Mouse (Mus musculus): ENCODE measurements at regions not wholly inside any gene's neighbourhood (a gene's known extent, or its start where the extent isn't known, plus 50 kb on each side); places are given as distances from the start of the nearest gene placed in this dataset.

DNA sequence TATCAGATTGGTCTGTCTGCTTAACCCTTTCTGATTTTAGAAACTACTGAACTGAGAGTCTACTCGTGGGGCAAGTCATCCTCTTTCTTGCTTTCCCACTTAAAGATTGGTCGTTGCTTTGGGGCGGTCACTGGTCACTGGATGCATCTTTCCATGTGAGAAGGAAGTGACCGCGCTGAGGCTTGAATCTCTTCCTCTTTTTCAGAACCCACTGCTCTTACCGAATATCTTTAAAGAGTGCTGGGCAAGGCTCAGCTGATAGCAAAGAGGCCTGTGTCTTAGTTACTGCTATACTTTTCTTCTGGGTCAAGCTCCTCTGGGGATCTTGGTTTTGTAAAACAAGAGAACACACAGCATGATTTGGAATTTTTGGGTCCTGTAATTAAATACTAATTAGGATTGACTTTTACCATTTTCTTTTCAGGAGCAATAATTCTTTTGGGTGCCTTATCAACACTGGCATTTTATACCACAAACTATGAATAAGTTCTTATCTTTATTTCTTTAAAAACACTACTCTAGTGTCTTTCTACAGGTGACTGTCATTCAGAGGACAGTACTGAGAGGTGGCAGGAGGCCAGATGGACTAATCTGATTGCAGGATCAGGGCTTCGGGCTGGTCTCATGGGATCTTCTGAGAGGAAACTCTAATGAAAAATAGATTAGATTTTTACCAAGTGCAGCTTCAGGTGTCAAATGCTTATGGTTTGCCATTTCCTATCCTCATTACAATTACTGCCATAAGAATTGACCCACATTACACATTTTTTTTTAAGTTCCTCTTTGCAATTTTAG lies 114.6 kb upstream of the Tom1l1 start:
- ATAC-seq (replicated peaks; ENCODE audit: poor library complexity), result peak; percentile 80

DNA sequence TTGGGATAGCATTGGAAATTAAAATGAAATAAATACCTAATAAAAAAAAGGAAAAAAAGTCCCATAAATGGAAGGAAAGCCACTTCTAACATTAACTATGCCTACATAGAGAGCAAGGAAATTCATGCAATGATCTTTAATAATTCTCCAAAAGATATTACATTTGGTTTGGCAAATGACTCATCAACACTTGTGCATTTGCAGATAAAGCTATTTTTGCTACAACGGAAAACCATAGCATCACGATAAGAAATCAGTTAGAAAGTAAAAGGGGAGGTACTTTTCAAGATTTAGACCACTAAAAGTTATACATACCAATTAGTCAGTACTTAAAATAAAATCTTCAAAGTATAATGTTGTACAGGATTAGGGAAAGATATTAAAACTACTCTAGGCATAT lies 109.4 kb upstream of the Tom1l1 start:
- ATAC-seq (replicated peaks; ENCODE audit: poor library complexity), result no peak

DNA sequence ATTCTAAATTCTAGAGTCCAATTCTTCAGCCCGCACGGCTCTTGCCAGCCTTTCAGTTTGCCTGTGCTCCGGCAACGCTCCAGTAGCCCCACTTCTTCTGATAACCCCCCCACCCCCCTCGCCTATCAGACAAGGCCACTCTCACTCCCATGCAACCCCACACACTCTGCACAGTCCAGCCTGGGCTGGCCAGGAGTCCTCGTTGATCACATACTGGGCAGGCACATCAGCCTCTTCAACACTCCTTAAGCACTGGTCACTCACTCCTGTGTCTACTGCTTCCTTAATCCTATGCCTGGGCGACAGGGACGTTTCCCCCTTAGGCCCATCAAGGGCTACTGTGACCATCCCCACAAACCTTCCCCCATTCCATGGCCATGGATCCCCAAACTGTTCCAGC lies 95.4 kb upstream of the Tom1l1 start:
- no peak for ATAC-seq (replicated peaks; ENCODE audit: poor library complexity)

DNA sequence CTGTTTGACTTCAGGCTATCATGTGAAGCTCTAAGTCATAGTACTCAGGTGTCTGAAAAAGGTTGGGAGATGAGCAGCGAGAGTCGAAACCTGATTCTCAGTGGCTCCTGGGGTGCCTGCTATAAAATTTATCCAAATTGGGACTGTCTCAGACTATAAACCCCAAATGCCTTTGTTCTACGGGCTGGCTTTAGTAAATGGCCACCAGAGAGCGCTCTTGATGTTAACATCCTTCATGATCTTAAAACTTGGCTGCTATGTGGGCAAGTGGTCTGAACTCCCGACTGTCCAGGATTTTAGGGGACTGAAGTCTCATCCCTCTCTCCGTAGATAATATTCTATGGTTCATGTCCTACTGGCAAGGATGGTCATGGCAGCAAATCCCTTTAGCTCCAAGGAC lies 94.8 kb upstream of the Tom1l1 start:
- peak; percentile 55; the same call in 1 of the 2 replicates for ATAC-seq (replicated peaks; ENCODE audit: poor library complexity)

DNA sequence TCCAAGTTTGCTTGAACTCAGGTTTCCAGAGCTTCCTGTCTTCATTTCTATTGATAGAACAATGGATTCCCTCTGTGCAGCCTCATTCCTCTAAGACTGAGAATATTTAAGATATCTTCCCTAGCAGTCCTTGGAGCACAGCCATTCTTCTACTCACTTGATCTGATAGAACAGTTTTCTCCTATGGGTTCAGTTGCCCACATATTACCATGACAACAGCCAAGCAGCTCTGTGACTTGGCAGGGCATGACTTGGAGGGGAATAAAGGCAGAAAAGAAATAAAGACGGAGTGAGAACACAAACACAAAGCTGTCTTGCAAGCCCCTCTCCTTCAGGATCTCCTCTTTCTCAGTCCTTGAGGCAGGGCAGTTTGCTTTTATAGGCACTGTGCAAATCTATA lies 87.6 kb upstream of the Tom1l1 start:
- ATAC-seq (replicated peaks; ENCODE audit: poor library complexity), result no peak

DNA sequence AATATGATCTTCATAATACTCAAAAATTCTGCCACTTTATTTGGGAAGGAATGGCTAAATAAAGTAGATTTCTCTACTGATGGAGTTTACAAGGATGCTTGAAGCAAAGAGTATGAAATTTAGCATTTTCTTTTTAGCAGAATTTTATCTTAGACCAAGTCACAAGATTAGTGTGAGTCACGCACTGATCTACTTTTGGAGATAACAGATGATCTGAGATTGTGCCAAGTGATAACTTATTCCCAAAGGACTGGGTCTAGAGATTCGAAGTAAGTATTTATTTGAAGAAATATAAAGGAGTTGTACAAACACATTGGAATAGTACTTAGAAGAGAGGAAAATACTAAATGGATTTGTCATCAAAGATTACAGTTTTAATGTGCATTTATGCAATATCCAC lies 67.8 kb upstream of the Tom1l1 start:
- no peak for ATAC-seq (replicated peaks; ENCODE audit: poor library complexity)

DNA sequence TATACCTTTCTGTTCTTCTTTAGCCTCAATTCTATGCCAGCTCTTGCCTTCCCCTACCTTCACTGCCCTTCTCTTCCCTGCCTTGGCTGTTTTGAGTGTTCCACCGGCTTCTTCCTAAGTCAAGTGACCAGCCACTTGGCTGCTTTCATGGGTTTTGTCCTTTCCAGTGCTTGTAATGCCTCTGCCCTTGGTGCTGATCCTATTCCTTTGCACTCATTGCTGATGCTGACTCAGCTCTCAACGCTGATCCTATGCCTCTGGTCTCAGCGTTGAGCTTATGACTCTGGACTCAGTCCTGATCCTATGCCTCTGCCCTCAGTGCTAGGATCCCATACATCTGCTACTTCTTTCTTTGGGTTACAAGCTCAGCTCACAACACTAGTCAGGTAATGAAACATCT lies 60.3 kb upstream of the Tom1l1 start:
- no peak for ATAC-seq (replicated peaks; ENCODE audit: poor library complexity)

DNA sequence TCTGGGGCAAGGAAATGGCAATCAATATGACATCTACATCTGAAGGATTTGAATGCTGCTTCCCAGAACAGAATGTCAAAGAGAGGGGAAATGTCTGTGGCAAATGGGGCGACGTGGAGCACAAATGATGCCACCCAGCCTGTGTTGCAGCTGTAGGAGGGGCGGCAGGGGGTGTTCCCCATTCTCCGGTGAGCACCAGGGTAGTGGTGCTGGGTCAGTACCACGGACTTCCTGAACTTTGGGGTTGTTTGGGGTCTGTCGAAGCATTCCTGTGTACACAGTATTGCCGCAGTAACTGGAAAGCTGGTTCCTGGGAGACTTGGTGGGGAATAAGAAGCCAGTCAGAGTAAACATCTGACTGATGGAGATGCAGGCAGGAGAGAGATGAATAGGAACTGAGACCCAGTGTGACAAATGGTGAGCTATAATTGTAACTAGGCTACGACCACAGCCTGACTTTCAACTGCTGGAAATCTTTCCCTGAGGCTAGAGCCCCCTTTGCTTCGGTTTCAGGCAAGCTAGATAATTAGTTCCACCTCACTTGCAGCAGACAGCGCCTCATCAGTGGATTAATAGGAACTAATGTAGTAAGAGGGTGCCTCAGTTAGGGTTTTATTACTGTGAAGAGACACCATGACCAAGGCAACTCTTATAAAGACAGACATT lies 53.9 kb upstream of the Tom1l1 start:
- no peak for ATAC-seq (replicated peaks; ENCODE audit: poor library complexity)

DNA sequence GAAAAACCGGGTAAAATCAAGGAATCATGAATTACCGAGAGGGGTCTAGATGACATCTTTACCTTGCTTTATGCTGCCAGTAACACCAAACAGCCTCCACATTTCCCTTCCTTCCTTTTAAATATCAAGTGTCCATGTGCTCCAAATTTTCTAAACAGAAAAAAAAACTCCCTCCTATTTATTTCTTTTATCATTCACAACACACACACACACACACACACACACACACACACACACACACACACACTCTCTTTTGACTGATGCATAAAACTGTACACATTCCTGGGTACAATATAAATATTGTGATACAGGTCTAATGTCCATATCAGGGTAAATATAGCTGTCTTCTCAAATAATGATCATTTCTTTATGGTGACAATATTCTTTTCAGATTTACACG lies 51.3 kb upstream of the Tom1l1 start:
- ATAC-seq (replicated peaks; ENCODE audit: poor library complexity), result no peak

DNA sequence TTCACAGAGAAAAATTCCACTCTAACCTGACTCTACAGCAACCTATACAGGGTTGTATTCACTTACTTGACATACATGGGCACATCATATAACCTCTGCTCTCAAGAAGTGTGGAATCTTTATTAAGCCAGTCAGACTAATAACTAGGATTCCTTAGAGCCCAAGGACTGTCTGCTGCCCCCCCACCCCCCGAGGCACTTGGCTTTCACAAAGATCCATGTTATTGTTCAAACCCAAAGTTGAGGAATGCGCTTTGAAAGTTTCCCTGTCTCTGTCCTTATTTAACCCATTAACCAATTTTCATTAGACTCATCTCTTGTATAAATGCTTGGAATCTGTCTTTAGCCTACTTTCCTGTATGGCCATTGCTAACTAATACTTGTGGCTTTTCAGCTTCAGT lies 50.6 kb upstream of the Tom1l1 start:
- ATAC-seq (replicated peaks; ENCODE audit: poor library complexity), result no peak
